Mouse (Mus musculus) embryo, embryonic 11 days (tissue): Measurements from ENCODE around the gene Fgfr2.

Experiments
- DNase-seq: peaks from one replicate; pipeline ENCODE4 v3.0.0-alpha.2; 2015

The Fgfr2 gene

GRCm38 (mm10) chr7:132813416-132814088 is 309.6 kb downstream of the Fgfr2 start, which contains the start of gene Fam53b:
Fam53b (minus strand) TSS chr7:132813886.
- peak; percentile 83 for DNase-seq

- DNase-seq, result peak; percentile 72
Observed at GRCm38 (mm10) chr7:132812619-132813415, 310.3 kb downstream of the Fgfr2 start.

GRCm38 (mm10) chr7:132811716-132812618 is 311.2 kb downstream of the Fgfr2 start:
- DNase-seq, result peak; percentile 63

GRCm38 (mm10) chr7:132810879-132811278 is 312.3 kb downstream of the Fgfr2 start:
- peak; percentile 88 for DNase-seq

- DNase-seq, result peak; percentile 54
Observed at GRCm38 (mm10) chr7:132810368-132810767, 312.8 kb downstream of the Fgfr2 start.

- DNase-seq, result no peak
Observed at GRCm38 (mm10) chr7:132809721-132810120, 313.4 kb downstream of the Fgfr2 start.

GRCm38 (mm10) chr7:132808841-132809682 is 314.1 kb downstream of the Fgfr2 start:
- DNase-seq, result peak; percentile 78

- DNase-seq, result peak; percentile 42
Observed at GRCm38 (mm10) chr7:132808051-132808796, 314.9 kb downstream of the Fgfr2 start.

GRCm38 (mm10) chr7:132806926-132807857 is 316.0 kb downstream of the Fgfr2 start:
- no peak for DNase-seq

GRCm38 (mm10) chr7:132806286-132806685 is 316.9 kb downstream of the Fgfr2 start:
- DNase-seq, result no peak

GRCm38 (mm10) chr7:132804951-132805350 is 318.2 kb downstream of the Fgfr2 start:
- DNase-seq, result no peak

GRCm38 (mm10) chr7:132804461-132804860 is 318.7 kb downstream of the Fgfr2 start:
- no peak for DNase-seq

GRCm38 (mm10) chr7:132803962-132804361 is 319.2 kb downstream of the Fgfr2 start:
- no peak for DNase-seq

- DNase-seq, result no peak
Observed at GRCm38 (mm10) chr7:132803336-132803735, 319.8 kb downstream of the Fgfr2 start.

GRCm38 (mm10) chr7:132802691-132803090 is 320.5 kb downstream of the Fgfr2 start:
- no peak for DNase-seq

- no peak for DNase-seq
Observed at GRCm38 (mm10) chr7:132802066-132802465, 321.1 kb downstream of the Fgfr2 start.

- no peak for DNase-seq
Observed at GRCm38 (mm10) chr7:132801509-132801908, 321.6 kb downstream of the Fgfr2 start.

GRCm38 (mm10) chr7:132800868-132801267 is 322.3 kb downstream of the Fgfr2 start:
- no peak for DNase-seq

GRCm38 (mm10) chr7:132799119-132800016 is 323.8 kb downstream of the Fgfr2 start:
- no peak for DNase-seq
